Mouse (Mus musculus) R1 (cell line): Measurements from ENCODE around the gene Olfr1394.
"Not testable (repeated sequence)": the region's sequence is repeated elsewhere in the genome, so short reads cannot be mapped to it uniquely, and the experiment has no call there.

Experiments
- DNase-seq: peaks from one replicate; pipeline ENCODE4 v3.0.0-alpha.2; 2018; ENCODE audit warnings: low read depth, low spot score

The Olfr1394 gene

DNA sequence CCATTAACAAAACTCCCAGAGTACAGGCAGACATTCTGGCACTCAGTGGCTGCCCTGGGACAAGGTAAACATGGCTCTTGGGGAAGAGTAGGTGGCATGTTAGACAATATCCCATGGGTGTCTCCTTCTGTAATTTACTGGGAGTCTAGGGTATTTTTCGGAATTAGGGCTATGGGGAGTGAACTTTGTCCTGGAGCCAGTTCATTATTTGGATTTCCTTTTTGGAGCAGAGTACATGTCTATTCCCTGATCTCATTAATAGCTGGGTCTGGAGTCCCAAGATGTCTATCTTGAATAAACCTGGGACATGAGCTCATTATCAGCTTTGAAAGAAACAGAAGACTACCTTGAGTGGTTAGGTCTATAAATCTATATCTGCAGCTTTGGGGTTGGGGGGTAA, at the start of gene Olfr1394:
TSS of gene Olfr1394 (plus strand) at position 301 of the 400 bp plus-strand sequence.
- no peak for DNase-seq

DNA sequence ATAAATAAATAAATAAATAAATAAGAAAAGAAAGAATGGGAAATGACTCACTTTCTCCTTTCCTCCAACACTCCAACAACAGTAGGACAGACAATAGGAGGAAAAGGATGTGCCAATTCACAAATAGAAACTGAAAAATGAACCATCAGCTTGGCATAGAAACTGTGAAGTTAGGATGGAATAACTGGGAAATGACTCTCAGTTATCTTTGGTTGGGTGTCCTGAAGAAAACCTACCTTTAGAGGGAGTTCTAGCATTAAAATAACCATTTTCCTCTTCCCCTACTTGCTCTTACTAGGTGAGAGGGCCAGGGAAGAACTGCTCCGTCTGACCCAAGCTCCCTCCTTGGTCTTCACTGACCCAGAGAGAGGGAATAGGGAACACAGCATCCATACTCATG, 48.4 kb upstream of the Olfr1394 start:
- DNase-seq = no peak

DNA sequence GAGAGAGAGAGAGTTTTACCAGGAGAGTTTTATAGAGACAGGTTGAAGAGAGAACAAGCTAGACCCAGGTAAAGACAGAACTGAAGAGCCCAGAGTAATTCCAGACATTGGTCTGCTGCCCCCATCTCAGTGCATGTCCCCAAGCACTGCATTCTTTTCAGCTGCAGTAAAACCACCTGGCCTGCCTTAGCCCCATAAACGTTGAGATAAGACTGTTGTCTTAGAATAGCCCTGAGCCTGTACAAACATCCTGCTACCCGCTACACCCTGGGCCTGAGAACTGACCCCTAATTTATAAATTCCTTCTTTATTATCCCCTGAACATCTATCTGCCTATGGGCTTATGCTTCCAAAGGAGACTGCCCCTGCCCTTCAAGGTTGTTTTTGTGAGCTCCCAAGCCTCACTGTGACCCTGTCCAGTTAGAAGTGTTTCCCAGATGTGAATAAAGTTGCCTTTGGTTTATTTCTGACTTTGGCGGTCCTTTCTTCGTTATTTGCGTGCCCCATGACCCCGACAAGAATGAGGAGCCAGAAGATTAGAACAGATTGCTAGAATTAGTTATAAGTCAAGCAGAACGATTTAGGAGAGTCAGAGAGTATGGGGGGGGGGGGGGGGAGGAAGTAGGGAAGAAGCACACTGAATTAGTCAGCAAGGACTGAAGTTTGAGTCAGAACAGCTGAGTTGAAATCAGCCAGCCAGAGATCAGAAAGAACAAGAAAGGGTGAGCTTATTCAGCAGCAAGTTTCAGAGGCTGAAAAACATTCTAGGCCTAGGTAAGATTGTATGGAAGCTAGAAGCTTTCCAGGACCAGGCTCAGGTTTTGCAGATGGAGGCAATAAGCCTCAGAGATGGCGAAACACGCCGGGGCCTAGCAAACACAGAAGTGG, 46.3 kb upstream of the Olfr1394 start:
- no peak for DNase-seq

DNA sequence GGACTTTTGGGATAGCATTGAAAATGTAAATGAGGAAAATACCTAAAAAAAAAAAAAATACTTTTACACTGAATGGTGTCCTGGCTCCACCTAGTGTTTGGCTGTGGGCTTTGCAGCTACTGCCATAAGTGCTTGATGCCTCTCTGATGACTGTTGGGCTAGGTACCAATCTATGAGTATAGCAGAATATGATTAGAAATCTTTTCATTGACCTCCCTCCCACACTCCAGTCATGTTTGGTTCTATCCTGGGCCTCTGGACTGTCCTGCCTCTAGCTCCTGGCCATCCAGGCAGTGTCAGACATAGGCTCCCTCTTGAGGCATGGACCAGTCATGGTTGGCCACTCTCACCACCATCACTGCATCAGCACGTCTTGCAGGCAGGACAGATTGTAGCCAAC, 45.3 kb upstream of the Olfr1394 start:
- DNase-seq = peak; percentile 24

GRCm38 (mm10) chr11:49111000-49111399, 43.2 kb upstream of the Olfr1394 start:
- DNase-seq = no peak

DNA sequence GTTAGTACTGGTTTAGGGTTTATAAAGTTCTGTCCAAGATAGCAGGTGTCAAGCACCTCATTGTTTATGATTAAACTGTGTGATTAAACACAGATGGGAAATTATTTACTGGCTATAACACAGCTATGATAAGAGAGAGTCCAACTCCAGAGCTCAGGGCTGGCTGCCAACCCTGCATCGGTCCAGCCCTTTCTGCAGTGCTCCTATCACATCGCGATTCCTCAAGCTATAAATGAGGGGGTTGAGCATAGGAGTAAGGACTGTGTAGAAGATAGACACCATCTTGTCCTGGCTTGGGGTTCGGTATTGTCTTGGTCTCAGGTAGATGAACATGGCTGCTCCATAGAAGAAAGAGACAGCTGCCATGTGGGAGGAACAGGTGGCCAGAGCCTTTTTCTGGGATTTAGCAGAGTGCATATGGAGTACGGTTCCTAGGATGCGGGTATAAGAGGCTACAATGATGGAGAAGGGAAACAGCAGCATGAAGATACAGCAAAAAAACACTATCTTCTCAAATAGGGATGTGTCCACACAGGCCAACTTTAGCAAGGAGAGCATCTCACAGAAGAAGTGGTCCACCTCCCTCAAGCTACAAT, 41.5 kb upstream of the Olfr1394 start:
- no peak for DNase-seq

DNA sequence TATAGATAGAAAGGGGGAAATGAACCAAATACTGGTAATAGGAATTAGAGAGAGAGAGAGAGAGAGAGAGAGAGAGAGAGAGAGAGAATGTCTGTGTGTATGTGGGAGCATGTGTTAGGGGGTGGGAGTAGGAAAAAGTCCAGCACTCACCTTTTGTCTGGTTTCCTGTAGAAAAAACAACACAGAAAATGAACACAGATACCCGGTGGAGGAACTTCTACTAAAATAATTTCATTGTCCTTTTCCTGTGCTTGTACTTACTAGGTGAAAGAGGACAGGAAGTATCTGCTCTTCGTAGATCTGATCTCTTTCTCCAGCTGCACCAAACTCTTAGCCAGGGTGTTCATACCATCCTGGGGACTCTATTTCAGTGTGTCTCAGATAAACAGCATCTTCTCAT, 40.0 kb upstream of the Olfr1394 start:
- DNase-seq = no peak

DNA sequence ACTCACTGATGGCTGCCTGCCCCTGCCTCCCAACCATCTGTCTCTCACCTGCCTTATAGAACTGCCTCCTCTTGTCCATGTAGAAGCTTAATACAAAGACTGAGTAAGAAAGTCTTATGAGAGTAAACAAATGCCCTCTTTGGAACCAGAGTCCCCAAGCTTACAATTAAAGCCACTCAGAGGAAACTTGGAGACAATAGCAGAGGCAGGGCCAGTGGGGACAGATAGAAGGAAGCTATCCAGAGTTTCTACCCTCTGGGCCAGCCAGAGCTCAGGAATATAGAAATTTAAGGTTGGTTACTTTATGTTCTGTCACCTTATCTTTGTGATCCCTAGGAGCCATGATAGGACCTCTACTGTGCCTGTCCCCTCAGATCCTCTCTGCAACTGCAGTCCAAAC, 39.4 kb upstream of the Olfr1394 start, which contains the start of gene Olfr1396:
TSS of gene Olfr1396 (minus strand) at position 101 of the 400 bp plus-strand sequence.
- no peak for DNase-seq

- DNase-seq = no peak
Measured at GRCm38 (mm10) chr11:49119635-49120034, 34.5 kb upstream of the Olfr1394 start.

DNA sequence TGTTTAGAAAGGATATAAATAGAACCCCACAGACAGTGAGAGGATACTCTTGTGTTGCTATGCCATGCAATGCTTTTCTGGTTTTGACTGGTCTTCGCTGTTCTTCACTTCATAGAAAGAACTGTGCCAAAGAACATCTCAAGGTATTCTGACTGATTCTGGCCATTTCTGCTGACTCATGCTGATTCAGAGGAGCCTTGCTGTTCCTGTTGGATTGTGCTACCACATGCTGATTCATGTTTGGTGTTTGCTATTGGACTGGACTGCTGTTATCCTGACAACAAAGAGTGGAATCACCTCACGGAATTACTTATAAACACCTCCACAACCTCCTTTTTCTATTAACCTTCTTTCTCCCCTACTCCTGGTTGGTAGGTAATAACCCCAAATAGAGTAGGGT, 30.0 kb upstream of the Olfr1394 start:
- DNase-seq = peak; percentile 43

DNA sequence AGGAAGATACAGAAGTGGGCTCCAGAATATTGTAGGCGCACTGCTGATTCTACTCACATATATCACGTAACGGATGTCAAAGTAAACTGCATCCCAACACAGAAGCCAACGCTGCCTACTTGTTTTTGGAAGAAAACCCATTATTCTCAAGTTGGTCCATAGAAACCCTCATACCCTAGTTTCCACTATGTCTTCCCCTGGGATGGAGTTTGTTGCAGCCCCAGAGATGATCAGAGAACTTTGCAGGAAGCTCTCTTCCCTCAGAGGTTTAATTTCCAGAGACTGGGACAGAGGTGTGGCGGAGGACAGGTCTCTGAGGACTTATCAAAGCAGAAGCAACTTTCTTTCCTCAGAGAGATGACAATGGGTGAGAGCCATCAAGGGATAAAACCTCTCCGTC, 12.2 kb upstream of the Olfr1394 start, which contains the start of gene Olfr1395:
TSS of gene Olfr1395 (plus strand) at position 301 of the 400 bp plus-strand sequence.
- DNase-seq = no peak

- no peak for DNase-seq
Measured at GRCm38 (mm10) chr11:49156821-49157814, 2.9 kb downstream of the Olfr1394 start.

DNA sequence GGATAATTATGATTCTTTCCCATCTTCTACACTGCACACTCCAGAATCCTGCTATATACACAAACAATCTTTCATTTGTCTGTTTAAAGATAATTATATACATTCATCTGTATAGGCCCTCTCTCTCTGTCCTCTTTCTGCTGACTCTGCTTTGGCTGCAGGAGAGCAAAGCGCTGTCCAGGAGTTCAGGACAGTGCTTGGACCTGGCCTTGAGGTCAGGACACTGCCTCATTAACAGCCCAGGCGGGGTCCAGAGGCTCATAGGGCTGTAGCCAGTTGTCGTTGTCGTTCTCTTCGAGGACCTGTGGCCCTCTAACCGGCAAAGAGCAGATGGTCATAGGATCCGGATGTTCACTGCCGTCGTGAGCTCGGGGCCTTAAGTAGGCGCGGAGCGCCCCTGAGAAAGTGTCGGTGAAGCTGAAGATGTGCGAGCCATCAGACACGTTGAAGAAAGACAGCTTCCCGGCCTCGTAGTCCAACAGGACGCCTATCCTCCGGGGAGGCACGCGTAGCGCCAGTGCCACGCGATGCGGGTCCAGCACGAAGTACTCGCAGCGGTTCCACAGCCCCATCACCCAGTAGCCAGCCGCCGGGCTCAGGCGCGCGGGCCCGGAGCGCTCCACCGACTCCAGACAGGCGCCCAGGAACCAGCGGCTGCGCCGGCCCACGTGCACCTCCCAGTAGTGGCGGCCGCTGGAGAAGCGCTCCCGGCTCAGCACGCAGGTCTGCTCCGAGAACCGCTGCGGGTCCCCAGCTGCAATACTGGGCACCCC, 14.8 kb downstream of the Olfr1394 start:
- DNase-seq = peak; percentile 40

DNA sequence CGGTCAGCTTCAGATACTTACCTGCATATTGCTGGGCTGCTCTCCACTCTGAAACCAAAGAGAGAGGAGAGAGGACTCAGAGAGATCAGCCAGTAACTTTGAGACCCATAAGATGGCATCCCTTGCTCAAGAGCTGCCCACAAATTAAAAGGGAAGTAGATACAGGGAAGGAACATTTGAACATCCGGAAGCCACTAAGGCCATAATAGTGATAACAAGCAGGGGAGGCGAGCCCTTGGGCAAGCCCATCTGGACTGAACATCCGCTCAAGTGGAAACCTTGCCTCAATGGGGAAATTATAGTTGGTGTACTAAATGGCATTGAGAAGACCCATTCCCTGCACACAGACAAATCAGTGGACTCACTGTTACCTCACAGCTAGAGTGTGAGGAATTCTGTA, 16.4 kb downstream of the Olfr1394 start:
- DNase-seq = no peak

DNA sequence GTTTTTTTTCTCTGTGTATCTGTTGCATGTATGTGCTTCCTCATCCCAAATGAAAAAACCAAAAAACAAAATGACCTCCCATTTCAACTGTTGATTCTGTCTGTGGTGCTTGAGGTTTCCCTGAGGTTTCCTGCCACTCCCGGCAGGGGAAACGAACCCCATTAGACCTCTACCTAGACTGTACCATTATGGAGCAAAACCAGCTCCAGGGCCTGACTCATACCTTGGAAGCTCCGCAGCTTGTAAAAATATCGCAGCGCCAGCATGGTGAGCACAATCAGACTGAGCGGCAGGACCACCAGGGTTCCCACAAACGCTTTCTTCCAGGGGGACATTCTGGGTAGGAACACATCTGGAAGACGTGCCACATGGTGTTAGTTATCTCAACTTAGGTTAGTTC, 21.2 kb downstream of the Olfr1394 start:
- DNase-seq = no peak

- DNase-seq = not testable (repeated sequence)
Measured at GRCm38 (mm10) chr11:49176047-49176779, 22.0 kb downstream of the Olfr1394 start.

GRCm38 (mm10) chr11:49183172-49183571, 29.0 kb downstream of the Olfr1394 start:
- DNase-seq = no peak

DNA sequence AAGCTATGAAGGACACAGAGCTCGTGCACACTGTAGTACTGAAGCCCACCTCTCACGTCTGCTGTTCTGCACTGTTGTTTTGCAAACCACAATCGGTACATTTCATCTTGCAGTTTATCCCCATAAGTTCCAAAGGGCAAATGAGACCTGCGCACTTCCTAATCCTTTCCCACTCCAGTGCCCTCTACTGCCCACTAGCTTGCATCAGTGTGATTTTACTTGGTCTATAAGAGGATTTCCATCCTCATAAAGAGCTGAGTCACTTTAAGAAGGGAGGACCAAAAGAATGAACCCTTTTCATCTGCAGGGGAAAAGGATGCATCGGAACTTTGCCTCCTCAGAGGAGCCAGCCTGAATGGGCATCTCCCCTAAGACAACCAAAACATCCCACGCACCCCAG, 32.3 kb downstream of the Olfr1394 start:
- no peak for DNase-seq

DNA sequence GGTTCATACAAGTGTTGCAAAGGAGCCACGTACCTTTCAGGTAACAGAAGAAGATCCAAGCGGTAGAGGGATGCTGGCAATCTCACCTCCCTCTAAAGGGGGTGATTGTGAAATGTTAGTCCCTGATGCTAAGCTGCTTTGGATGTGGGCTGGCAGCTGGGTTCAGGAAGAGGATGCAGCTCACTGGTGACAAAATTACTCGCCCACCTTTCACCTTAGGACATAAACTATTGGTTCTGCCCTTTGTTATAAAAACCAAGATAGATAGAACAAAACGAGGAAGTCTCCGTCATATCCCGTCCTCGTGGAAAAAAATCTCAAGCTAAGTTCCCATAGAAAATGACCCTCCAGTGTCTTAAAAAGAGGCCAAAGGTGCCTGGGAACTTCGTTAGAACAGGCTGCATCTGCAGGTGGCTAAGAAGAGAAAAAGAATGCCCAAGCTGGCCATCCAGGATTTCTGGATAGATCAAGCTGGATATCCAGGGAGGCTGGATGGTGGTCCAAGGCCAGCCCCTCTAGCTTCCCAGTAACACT, 32.8 kb downstream of the Olfr1394 start, which contains the start of gene Btnl9:
TSS of gene Btnl9 (minus strand) at position 205 of the 534 bp plus-strand sequence.
- no peak for DNase-seq

GRCm38 (mm10) chr11:49187701-49188100, 33.5 kb downstream of the Olfr1394 start:
- peak; percentile 63 for DNase-seq
